ENCODE assay signal across 45 mouse cellular contexts in genomic region chr17:36286390-36286789, GRCm38 (mm10). TPM values are rescaled to one million over a fixed set of nuclear protein-coding genes. Genes with fewer than 3 reads are reported as not detected.
"Had no signal": no experiment of that assay in that cellular context is flagged by ENCODE, and none has a peak within 500 bp of the region (broad histone marks: within the 10 kb centered on the region; RNA-seq: fewer than 3 reads in every experiment).

H2-M10.2 (minus strand) TSS chr17:36286490.

- H3K4me2 ChIP-seq: limb, embryonic 12.5 days; limb, embryonic 13.5 days; limb, embryonic 15.5 days; liver, embryonic 11.5 days; liver, embryonic 12.5 days; liver, embryonic 13.5 days; liver, embryonic 15.5 days; lung, embryonic 14.5 days; lung, embryonic 15.5 days; midbrain, embryonic 12.5 days; midbrain, embryonic 13.5 days; midbrain, embryonic 15.5 days; neural tube, embryonic 12.5 days had no signal

- H3K4me1 ChIP-seq: limb, embryonic 10.5 days; limb, embryonic 12.5 days; limb, embryonic 13.5 days; limb, embryonic 15.5 days; liver, embryonic 12.5 days; liver, embryonic 13.5 days; liver, embryonic 15.5 days; lung, embryonic 15.5 days; midbrain, embryonic 12.5 days; midbrain, embryonic 13.5 days; midbrain, embryonic 15.5 days; neural tube, embryonic 12.5 days had no signal

- H3K27me3 ChIP-seq: limb, embryonic 12.5 days; limb, embryonic 13.5 days; limb, embryonic 15.5 days; liver, embryonic 12.5 days; liver, embryonic 13.5 days; liver, embryonic 15.5 days; lung, embryonic 15.5 days; midbrain, embryonic 12.5 days; midbrain, embryonic 13.5 days; midbrain, embryonic 15.5 days; neural tube, embryonic 12.5 days had no signal

- H3K9me3 ChIP-seq: limb, embryonic 15.5 days; liver, embryonic 13.5 days; liver, embryonic 15.5 days; lung, embryonic 15.5 days; midbrain, embryonic 15.5 days had no signal

- ATAC-seq: liver, embryonic 12.5 days; liver, postnatal 0 days; lung, postnatal 0 days; midbrain, embryonic 15.5 days; midbrain, embryonic 16.5 days had no signal

- H3K36me3 ChIP-seq: liver, embryonic 15.5 days had no signal

- H3K27ac ChIP-seq: left cerebral cortex, adult 2 months; limb, embryonic 10.5 days; limb, embryonic 12.5 days; limb, embryonic 13.5 days; limb, embryonic 15.5 days; liver, embryonic 12.5 days; liver, embryonic 13.5 days; liver, embryonic 14.5 days; liver, embryonic 15.5 days; lung, embryonic 15.5 days; macrophage; midbrain, embryonic 12.5 days; midbrain, embryonic 13.5 days; midbrain, embryonic 15.5 days; neural tube, embryonic 12.5 days had no signal

- H3K4me3 ChIP-seq: left cerebral cortex, adult 2 months; limb, embryonic 10.5 days; limb, embryonic 12.5 days; limb, embryonic 13.5 days; limb, embryonic 15.5 days; liver, embryonic 12.5 days; liver, embryonic 13.5 days; liver, embryonic 15.5 days; lung, embryonic 15.5 days; megakaryocyte, embryonic 14.5 days; midbrain, embryonic 12.5 days; midbrain, embryonic 13.5 days; midbrain, embryonic 15.5 days; myocyte; neural tube, embryonic 12.5 days had no signal

- DNase-seq: left cerebral cortex, postnatal 4 days; liver; liver, embryonic 13.5 days; liver, postnatal 0 days; lung, adult 18-20 months; lung, adult 2 months; lung, embryonic 14.5 days; lung, postnatal 10 days; lung, postnatal 14 days; lung, postnatal 36 days; lung, postnatal 4 days; midbrain, embryonic 14.5 days had no signal

- H3K9ac ChIP-seq: limb, embryonic 12.5 days; limb, embryonic 13.5 days; limb, embryonic 15.5 days; liver, embryonic 12.5 days; liver, embryonic 13.5 days; liver, embryonic 14.5 days; liver, embryonic 15.5 days; liver, postnatal 0 days; lung, embryonic 14.5 days; lung, embryonic 15.5 days; midbrain, embryonic 12.5 days; midbrain, embryonic 13.5 days; midbrain, embryonic 15.5 days; neural tube, embryonic 12.5 days had no signal

RNA-seq across cellular contexts. Expression of gene H2-M10.2, which starts in this region (rescaled TPM):
- total RNA-seq: left cerebral cortex, adult 2 months; left cerebral cortex, adult 8-10 months; left cerebral cortex, postnatal 14 days; left cerebral cortex, postnatal 25 days; left cerebral cortex, postnatal 36 days; left cerebral cortex, postnatal 4 days; liver, adult 2 months; megakaryocyte progenitor cell, adult 5-6 weeks; megakaryocyte, adult 5-6 weeks; megakaryocyte-erythroid progenitor cell, adult 5-6 weeks; midbrain, postnatal 0 days; monocyte, adult 5-6 weeks had no signal
- polyA plus RNA-seq: limb, embryonic 12.5 days; limb, embryonic 14.5 days; limb, embryonic 15.5 days; liver, adult 2 months; liver, embryonic 12.5 days; liver, embryonic 13.5 days; liver, embryonic 14.5 days; liver, embryonic 15.5 days; liver, embryonic 16.5 days; liver, postnatal 0 days; lung, adult 2 months; lung, embryonic 14.5 days; lung, embryonic 16.5 days; lung, postnatal 0 days; macrophage; midbrain, postnatal 0 days; myocyte; neural tube, embryonic 11.5 days; neural tube, embryonic 12.5 days had no signal
